Mouse (Mus musculus) kidney, postnatal 10 days (tissue): Measurements from ENCODE around the gene H2-M3.
A peak's percentile ranks its signal among the peaks of the same experiment; 100 is the strongest.
"Not testable (repeated sequence)": the region's sequence is repeated elsewhere in the genome, so short reads cannot be mapped to it uniquely, and the experiment has no call there.

Experiments
- DNase-seq: peaks from one replicate; pipeline ENCODE4 v3.0.0; 2021; ENCODE audit warnings: mixed read lengths

The H2-M3 gene

DNA sequence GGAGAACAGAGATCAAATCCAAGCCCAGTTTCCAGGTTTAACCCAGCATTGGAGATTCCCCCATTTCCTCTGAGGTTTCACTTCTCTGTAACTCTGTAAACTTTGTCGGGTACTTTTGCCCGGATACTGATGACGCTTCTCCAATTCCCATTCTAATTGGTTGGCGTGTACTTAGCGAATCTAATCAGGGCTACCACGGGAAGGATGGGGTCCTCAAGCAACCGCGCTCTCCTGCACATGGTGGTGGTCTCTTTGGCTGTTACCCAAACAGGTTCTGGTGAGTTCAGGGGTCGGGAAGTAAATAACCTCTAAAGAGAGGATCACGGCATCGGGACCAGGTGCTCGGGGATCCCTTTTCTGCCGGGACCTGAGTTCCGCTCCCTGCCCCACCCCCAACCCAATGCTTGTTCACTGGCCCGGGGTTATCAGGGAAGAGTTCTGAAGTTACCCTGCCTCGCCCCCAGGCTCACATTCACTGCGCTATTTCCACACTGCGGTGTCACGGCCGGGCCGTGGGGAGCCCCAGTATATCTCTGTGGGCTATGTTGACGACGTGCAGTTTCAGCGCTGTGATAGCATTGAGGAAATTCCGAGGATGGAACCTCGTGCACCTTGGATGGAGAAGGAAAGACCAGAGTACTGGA is at the start of gene H2-M3:
H2-M3 (plus strand) TSS at position 163 of the 644 bp plus-strand sequence.
- DNase-seq: peak; percentile 91

DNA sequence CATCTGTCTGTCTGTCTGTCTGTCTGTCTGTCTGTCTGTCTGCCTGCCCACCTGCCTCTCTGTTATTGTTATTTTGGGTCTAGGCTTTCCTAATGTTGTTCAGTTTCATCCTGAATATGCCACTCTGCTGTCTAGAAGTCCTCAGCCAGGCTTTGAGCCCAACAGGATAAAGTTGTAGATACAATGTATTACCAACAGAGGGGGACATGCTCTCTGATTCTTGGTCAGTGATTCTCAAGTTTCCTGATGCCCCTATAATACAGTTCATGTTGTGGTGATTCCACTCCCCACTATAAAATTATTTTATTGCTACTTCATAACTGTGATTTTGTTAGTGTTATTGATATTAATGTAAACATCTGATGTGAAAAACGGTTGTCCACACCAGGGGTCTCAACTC is 48.1 kb upstream of the H2-M3 start:
- no peak for DNase-seq

DNA sequence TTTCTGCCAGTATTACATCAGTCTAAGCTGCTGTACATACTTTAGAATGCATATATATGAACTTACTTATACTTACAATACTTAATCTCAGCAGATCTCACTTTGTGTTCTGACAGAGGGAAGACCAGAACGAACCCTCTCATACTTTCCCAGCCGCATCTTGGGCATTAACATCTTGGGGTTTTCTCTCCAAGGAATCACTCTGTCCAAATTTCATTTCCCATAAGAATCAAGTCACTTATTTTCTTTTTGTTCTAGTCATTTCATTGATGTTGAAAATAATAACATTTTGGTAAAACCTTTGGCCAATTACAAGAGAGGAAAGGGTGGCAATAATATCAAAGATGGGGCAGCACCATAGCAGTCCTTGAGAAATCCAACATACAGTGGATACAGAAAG is 32.8 kb upstream of the H2-M3 start, which contains the start of gene Olfr97:
Olfr97 (minus strand) TSS at position 101 of the 400 bp plus-strand sequence.
- not testable (repeated sequence) for DNase-seq

DNA sequence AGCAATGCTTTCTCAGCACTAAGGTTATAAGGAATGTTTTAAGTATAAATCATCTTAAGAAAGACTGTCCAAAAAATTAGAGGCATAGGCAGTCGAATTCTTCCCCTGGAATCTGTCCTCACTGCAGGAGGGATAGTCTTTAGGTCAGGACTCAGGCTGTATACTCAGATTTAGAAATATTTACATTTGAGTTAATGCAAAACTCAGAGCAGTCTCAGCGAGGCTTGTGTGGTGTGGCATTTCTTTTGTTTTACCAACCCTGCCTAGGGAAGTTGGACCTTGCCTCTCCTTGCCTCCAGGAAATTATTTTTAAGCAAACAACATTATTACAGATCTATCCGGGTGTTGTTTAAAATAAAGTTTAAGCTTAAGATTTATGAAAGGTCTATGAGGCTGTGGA is 27.8 kb upstream of the H2-M3 start:
- no peak for DNase-seq

DNA sequence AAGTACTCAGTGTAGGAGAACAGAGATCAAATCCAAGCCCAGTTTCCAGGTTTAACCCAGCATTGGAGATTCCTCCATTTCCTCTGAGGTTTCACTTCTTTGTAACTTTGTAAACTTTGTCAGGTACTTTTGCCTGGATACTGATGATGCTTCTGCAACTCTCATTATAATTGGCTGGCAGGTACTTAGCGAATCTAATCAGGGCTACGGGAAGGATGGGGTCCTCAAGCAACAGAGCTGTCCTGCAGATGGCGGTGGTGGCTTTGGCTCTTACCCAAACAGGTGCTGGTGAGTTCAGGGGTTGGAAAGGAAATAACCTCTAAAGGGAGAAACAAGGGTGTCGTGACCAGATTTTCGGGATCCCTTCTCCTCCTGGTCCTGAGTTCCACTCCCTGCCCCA is 23.3 kb upstream of the H2-M3 start:
- peak; percentile 28 for DNase-seq

DNA sequence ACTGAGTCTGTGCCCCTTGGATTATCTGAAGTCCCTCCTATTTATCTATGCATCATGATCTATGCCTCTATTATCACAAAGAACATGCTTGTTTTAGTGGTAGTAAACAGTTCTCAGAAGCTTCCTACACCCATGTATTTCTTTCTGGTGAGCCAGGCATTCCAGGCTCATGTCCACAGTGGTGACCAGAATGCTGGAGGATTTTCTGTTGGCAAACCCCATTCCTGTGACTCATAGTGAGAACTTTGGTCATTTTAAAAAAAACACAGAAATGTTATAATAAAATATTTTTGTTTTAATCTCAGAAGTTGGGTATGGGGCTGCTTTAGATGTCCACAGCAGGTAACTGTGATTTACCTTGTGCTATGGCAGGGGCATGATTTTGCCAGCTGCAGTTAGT is 20.6 kb upstream of the H2-M3 start:
- DNase-seq: no peak

DNA sequence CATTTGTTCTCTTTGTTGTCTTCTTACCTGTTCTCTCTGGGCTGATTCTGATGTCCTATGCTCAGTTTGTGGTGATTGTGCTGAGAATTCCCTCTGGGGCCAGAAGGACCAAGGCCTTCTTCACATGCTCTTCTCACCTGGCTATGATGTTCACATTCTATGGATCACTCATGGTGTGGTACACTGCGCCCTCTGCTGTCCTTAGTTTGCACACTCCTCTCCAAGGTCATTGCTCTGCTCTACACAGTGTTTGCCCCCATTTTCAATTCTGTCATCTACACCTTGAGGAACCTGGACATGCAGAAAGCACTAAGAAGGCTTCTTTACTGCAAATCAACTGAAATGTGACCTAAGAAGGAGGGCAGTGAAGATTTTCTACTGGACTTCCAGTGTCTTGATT is 19.5 kb upstream of the H2-M3 start:
- DNase-seq: peak; percentile 31

DNA sequence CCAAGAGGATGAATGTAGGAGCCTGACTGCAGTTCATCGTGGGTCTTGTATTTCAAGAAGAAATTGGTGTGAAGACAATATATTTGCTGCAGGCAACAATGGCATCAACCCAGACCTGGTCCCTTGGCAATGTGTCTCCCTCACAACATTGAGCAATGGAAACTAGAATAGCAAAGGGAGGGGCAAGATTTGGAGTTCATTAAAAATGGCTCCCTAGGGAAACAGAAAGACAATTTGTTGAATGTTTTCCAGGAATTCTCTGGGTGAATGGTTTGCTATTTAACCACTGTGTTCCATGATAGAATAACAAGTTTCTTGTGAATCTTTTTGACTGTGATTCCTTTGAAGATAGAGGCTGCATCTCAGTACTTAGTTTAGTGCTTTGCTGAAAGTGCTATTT is 6.4 kb upstream of the H2-M3 start, which contains the start of gene Olfr98:
Olfr98 (minus strand) TSS at position 124 of the 400 bp plus-strand sequence.
- DNase-seq: no peak

DNA sequence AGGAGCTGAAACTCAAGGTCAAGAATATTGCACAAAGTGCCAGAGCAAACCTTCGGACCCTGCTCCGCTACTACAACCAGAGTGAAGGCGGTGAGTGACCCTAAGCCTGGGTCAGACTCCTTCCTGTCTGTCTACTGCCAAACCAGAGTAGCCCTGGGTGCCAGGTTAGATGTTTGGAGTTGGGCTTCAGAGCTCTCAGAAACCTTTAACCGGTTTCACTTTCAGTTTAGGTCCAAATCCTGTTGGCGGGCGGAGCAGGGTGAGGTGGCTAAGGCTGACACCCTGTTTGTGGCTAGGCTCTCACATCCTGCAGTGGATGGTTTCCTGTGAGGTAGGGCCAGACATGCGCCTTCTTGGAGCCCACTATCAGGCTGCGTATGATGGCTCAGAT is 677 bp downstream of the H2-M3 start:
- peak; percentile 44 for DNase-seq

DNA sequence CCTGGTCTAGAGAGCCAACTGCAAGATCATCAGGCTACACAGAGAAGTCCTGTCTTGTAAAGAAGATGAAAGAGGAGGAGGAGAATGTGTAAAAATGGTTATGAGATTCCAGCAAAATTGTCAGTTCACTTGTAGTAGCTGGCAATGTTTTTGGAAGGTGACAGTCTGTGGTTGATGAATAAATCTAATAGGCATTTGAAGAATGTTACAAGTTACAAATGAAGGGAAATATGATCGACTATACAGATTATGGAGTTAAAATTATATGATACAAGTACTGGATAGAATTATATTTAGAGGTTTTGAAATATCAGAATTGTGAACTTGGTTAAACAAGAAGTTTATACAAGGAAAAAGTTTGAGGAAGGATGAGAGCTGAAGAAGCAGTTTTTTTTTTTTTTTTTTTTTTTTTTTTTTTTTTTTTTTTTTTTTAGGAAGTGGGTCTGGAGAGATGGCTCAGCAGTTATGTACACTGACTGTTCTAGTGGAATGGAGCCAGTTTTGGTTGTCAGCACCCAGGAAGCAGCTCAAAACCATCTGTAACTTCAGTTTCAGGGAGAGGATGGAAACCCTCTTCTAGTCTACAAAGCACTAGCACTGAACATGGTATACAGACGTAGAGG is 5.7 kb downstream of the H2-M3 start:
- DNase-seq: no peak

DNA sequence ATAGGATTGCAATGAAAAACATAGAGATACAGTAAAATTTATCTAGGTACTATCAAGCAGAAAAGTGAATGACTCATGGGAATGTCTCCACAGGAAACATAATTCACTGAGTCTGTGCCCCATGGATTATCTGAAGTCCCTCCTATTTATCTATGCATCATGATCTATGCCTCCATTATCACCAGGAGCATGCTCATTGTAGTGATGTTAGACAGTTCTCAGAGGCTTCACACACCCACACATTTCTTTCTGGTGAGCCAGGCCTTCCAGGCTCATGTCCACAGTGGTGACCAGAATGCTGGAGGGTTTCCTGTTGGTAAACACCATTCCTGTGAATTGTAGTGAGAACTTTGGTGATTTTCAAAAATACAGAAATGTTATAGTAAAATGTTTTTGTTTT is 6.6 kb downstream of the H2-M3 start:
- DNase-seq: no peak

DNA sequence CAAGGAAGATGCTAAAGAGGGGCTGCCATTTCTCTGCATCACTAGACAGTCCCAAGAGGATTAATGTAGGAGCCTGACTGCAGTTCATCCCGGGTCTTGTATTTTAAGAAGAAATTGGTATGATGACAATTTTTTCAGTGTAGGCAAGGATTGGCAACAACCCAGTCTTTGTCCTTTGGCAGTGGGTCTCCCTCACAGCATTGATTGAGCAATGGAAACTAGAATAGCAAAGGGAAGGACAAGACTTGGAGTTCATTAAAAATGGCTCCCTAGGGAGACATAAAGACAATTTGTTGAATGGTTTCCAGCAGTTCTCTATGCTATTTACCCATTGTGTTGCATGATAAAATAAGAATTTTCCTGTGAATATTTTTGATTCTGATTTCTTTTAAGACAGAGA is 10.3 kb downstream of the H2-M3 start:
- DNase-seq: no peak

DNA sequence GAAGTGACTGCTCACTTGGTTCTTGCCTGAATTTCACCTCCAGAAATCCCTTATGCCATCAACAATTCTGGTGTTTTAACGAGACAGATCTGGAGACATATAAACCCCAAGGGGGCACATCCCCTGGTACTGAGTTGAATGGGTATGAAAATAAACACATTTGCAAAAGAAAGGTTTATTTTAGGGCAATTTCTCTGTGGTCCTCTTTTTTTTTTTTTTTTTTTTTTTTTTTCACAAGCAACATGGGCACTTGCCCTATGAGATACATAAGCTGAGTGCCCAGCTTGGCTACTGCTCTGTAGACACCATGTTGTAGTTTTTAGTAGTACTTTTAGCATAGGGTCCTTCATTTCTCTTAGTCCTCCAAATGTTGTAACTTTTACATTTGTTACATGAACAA is 13.3 kb downstream of the H2-M3 start, which contains the start of gene Olfr99:
Olfr99 (minus strand) TSS at position 101 of the 400 bp plus-strand sequence.
- DNase-seq: no peak

DNA sequence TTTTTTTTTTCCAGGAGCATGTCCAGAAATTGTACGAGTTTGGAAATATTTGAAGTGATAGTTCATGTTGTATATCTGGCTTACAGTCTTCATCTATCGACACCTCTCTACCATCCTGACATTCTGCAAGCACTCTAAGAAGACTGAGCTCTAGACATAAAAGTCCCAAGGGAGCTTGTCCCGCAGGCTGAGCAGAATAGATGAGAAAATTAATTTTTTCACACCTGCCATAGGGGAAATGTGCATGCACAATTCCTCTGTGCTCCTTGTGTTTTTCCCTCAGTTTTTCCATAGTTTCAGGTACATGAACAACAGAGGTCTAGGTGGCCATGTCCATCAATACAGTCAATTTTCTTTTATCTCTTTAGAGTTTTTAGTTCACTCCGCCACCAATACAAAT is 34.2 kb downstream of the H2-M3 start, which contains the start of gene Olfr101:
Olfr101 (minus strand) TSS at position 101 of the 400 bp plus-strand sequence.
- no peak for DNase-seq

DNA sequence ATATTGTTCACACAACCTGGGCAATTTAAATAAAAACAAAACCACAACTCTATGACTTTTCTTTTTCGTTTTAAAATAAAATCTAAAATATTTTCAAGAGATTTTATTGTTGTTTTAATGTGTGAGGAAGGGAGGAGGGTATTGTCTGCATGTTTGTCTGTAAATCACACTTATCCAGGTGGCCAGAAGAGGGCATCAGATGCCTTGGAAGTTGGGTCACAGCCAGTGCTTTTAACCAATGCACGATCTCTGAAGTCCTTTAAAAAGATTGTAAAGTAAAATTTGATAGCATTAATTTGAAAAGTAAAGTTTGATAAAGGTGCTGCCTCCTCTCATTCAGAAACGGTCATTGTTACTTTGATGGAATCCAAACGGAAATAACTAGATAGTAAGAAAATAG is 38.5 kb downstream of the H2-M3 start:
- no peak for DNase-seq

DNA sequence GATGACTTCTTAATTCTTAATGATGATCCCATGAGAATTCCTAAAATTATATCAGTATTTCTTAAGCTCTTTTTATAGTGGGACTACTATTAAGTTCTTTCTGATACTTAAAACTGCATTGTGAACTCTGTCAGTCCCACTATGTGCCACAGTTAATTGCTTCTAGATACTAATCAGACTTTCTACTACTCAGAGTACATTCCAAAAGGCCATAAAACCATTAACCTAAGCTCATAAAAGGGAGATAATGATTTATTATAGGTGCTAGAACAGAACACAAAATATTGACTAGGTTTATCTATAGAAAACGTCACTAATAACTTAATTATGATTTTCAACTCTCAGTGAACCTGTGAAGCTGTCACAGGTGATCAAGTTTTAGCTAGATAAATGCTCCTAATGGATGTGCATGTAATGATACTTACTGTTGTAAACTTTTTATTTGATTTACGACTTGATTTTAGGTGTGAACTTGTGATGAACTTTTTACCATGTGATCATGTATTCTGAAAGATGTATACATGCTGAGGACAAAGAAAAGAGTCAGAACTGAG is 40.2 kb downstream of the H2-M3 start:
- no peak for DNase-seq

DNA sequence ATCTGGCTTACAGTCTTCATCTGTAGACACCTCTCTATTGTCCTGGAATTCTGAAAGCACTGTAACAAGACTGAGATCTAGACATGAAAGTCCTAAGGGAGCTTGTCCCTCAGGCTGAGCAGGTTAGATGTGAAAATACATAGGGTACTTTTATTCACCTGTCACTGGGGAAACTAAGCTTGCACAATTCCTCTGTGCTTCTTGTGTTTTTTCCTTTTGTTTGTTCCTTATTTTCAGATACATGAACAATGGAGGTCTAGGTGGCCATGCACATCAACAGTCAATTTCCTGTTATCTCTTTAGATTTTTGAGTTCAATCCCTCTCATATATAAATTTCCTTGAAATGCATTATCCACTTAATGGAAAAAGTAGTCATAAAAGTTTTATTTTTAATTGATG is 46.9 kb downstream of the H2-M3 start, which contains the start of gene Olfr102:
Olfr102 (minus strand) TSS at position 101 of the 400 bp plus-strand sequence.
- DNase-seq: no peak
